Mouse (Mus musculus) neural tube, embryonic 10.5 days (tissue): ENCODE measurements at regions not wholly inside any gene's neighbourhood (a gene's known extent, or its start where the extent isn't known, plus 50 kb on each side); places are given as distances from the start of the nearest gene placed in this dataset.
"Not testable (repeated sequence)": the region's sequence is repeated elsewhere in the genome, so short reads cannot be mapped to it uniquely, and the experiment has no call there.

Experiments used
- DNase-seq: peaks from one replicate; pipeline ENCODE4 v3.0.0-alpha.2; 2017; ENCODE audit warnings: low spot score; ENCODE audit errors: extremely low spot score

GRCm38 (mm10) chr12:113701841-113702240 lies 158.1 kb downstream of the Adam6a start:
- not testable (repeated sequence) for DNase-seq

GRCm38 (mm10) chr12:113716406-113716805 lies 172.7 kb downstream of the Adam6a start:
- not testable (repeated sequence) for DNase-seq

- DNase-seq = no peak
Observed at GRCm38 (mm10) chr12:113735847-113736246, 192.1 kb downstream of the Adam6a start.

- no peak for DNase-seq
Observed at GRCm38 (mm10) chr12:113746277-113746676, 202.6 kb downstream of the Adam6a start.

GRCm38 (mm10) chr12:113747987-113748386 lies 204.3 kb downstream of the Adam6a start:
- no peak for DNase-seq

- no peak for DNase-seq
Observed at GRCm38 (mm10) chr12:113769587-113769986, 225.9 kb downstream of the Adam6a start.

- not testable (repeated sequence) for DNase-seq
Observed at GRCm38 (mm10) chr12:113795876-113796275, 252.2 kb downstream of the Adam6a start.

- DNase-seq = no peak
Observed at GRCm38 (mm10) chr12:113826377-113826776, 282.7 kb downstream of the Adam6a start.

GRCm38 (mm10) chr12:113858893-113859292 lies 315.2 kb downstream of the Adam6a start:
- no peak for DNase-seq

- no peak for DNase-seq
Observed at GRCm38 (mm10) chr12:113878826-113879225, 335.1 kb downstream of the Adam6a start.

- DNase-seq = no peak
Observed at GRCm38 (mm10) chr12:113896152-113896551, 352.4 kb downstream of the Adam6a start.

- no peak for DNase-seq
Observed at GRCm38 (mm10) chr12:113906459-113906858, 362.8 kb downstream of the Adam6a start.

- no peak for DNase-seq
Observed at GRCm38 (mm10) chr12:113907751-113908150, 364.0 kb downstream of the Adam6a start.

GRCm38 (mm10) chr12:113911770-113912169 lies 368.1 kb downstream of the Adam6a start:
- DNase-seq = no peak

GRCm38 (mm10) chr12:113940721-113941120 lies 397.0 kb downstream of the Adam6a start:
- DNase-seq = no peak

- not testable (repeated sequence) for DNase-seq
Observed at GRCm38 (mm10) chr12:113943661-113944327, 400.1 kb downstream of the Adam6a start.

- not testable (repeated sequence) for DNase-seq
Observed at GRCm38 (mm10) chr12:113945786-113946185, 402.1 kb downstream of the Adam6a start.

- not testable (repeated sequence) for DNase-seq
Observed at GRCm38 (mm10) chr12:113948017-113948416, 404.3 kb downstream of the Adam6a start.

GRCm38 (mm10) chr12:113974271-113974670 lies 430.6 kb downstream of the Adam6a start:
- no peak for DNase-seq

GRCm38 (mm10) chr12:113981613-113982012 lies 437.9 kb downstream of the Adam6a start:
- peak; percentile 24 for DNase-seq

GRCm38 (mm10) chr12:113987233-113987990 lies 443.7 kb downstream of the Adam6a start:
- no peak for DNase-seq

- DNase-seq = no peak
Observed at GRCm38 (mm10) chr12:113992425-113992824, 448.7 kb downstream of the Adam6a start.

- DNase-seq = not testable (repeated sequence)
Observed at GRCm38 (mm10) chr12:113994284-113994683, 450.6 kb downstream of the Adam6a start.
